ENCODE assay signal across 8 mouse cellular contexts in genomic region chr8:84908421-84909161, GRCm38 (mm10). TPM values are rescaled to one million over a fixed set of nuclear protein-coding genes. Genes with fewer than 3 reads are reported as not detected.
DNase-seq lines count a peak whose midpoint lies in the region; ATAC-seq and TF ChIP-seq lines count a peak whose summit lies in the region.

Gene Dnase2a (plus strand): TSS chr8:84908560.

- H3K9me3 ChIP-seq in G1E (replicated peaks), result no peaks in the 10 kb centered on the region
- H3K9me3 ChIP-seq in lung, postnatal 0 days (ENCODE audit: low read length), result no peaks in the 10 kb centered on the region

- peak within 1 kb of the TSS; percentile 74 for H3K4me3 ChIP-seq in G1E (ENCODE audit: low read depth, low read length)
- H3K4me3 ChIP-seq in lung, postnatal 0 days (ENCODE audit: low read depth, low read length), result peak within 1 kb of the TSS; percentile 52

- no peak for TF ChIP-seq EP300 in lung, postnatal 0 days (IDR thresholded peaks at IDR 0.05)

- H3K36me3 ChIP-seq in G1E (replicated peaks), result peaks cover 77% of the 10 kb centered on the region
- H3K36me3 ChIP-seq in lung, postnatal 0 days (ENCODE audit: insufficient read depth, low read length), result no peaks in the 10 kb centered on the region

- peak within 1 kb of the TSS; percentile 62 for H3K9ac ChIP-seq in lung, postnatal 0 days (replicated peaks; ENCODE audit: low read depth)

- H3K27me3 ChIP-seq in G1E (ENCODE audit: insufficient read depth, low read length), result no peaks in the 10 kb centered on the region
- peaks cover 6% of the 10 kb centered on the region for H3K27me3 ChIP-seq in lung, postnatal 0 days (replicated peaks; ENCODE audit: insufficient read depth, low read length)

- peak; percentile 94 for DNase-seq in G1E (ENCODE audit: low spot score)
- DNase-seq in cerebellum, adult 8-10 months, result peak; percentile 77
- peak; percentile 94 for DNase-seq in forelimb bud, embryonic 11.5 days (ENCODE audit: low read depth, low spot score)
- peak; percentile 69 for DNase-seq in layer of hippocampus, adult 9-10 months (ENCODE audit: low spot score)
- DNase-seq in lung, postnatal 0 days (ENCODE audit: low spot score), result peak; percentile 99
- DNase-seq in ovary, postnatal 14 days (ENCODE audit: low spot score), result peak; percentile 86
- DNase-seq in thymus, postnatal 14 days, result peak; percentile 81

- under 1% methylated on average over 45 of the region's 45 CpGs for WGBS in lung, postnatal 0 days

- H3K27ac ChIP-seq in lung, postnatal 0 days (ENCODE audit: low read length), result 0 out of 2 replicates have a peak within 1 kb of the TSS, but pooled peaks have one; percentile 47

- peak; percentile 89 for ATAC-seq in G1E (ENCODE audit: extremely low read depth, insufficient number of reproducible peaks, low FRiP score, poor library complexity, severe bottlenecking)
- peak; percentile 92 to 93 for ATAC-seq in hematopoietic stem cell, adult 5-6 weeks (replicated peaks in 1 of 2; ENCODE audit: insufficient read depth in 1 of 2, low FRiP score in 2 of 2, low TSS enrichment in 1 of 2, low read depth in 1 of 2, poor library complexity in 2 of 2, severe bottlenecking in 2 of 2)
- ATAC-seq in lung, postnatal 0 days, result peak; percentile 96

- H3K4me2 ChIP-seq in lung, postnatal 0 days (replicated peaks; ENCODE audit: low read depth, low read length), result peak within 1 kb of the TSS; percentile 86

- peaks cover 74% of the 10 kb centered on the region for H3K4me1 ChIP-seq in G1E (ENCODE audit: insufficient read depth, low read depth, low read length)
- H3K4me1 ChIP-seq in lung, postnatal 0 days (ENCODE audit: insufficient read depth, low read depth, low read length), result no peaks in the 10 kb centered on the region; the same call in 1 of the 2 replicates

- no peak for TF ChIP-seq CTCF in G1E (IDR thresholded peaks at IDR 0.05; ENCODE audit: low read depth, low read length)
- no peak for TF ChIP-seq CTCF in lung, postnatal 0 days (IDR thresholded peaks at IDR 0.05)

RNA-seq across cellular contexts. Expression of gene Dnase2a, which starts in this region (rescaled TPM):
- 116 and 118 TPM in 2 replicates for total RNA-seq in G1E (2014; fragmentation: Nextera tagmentation)
- total RNA-seq in G1E (2017), result 147 and 170 TPM in 2 replicates
- 40.2 and 75.0 TPM in 2 replicates for polyA plus RNA-seq in G1E (2012)
- total RNA-seq in hematopoietic stem cell, adult 5-6 weeks (2017), result 27.8 and 50.0 TPM in 2 replicates
- polyA plus RNA-seq in lung, postnatal 0 days (2015; fragmentation: Nextera tagmentation; extraction: Ambion mirVana), result 24.0 and 29.1 TPM in 2 replicates

Comparison
In these comparisons a context has a peak if more than half of its experiments do, and no peak if none do; other contexts are left out.
1. Peak in every context shown above with its lines: DNase-seq, ATAC-seq, H3K4me3 ChIP-seq and H3K27ac ChIP-seq.